Mouse (Mus musculus): ENCODE data around the gene Gm8890. TPM values are rescaled to one million over a fixed set of nuclear protein-coding genes. Genes with fewer than 3 reads are reported as not detected.

Gene Gm8890
- not detected in 2 replicates for polyA plus RNA-seq (2021; fragmentation: Nextera tagmentation)
- long read RNA-seq, experiment 1: 0 reads
- long read RNA-seq, experiment 2: 0 reads

DNA sequence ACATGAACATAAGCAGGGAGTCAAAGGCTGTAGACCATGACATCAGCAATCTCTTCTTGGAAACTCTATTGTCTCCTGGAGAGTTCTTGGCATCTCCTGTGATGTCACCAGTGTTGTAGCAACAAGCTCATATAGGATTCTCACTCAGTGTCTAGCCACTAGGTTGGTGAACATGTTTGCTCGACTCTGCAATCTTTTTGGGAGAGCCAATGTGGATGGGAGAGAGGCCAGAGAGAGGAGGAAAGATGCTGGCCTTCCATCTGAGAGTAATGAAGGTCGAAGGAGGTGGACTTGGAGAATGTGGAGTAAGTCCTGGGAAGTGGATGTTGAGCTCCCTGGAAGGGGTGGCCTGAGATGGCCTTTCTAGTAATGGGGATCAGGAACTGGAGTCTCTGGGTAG, at the start of gene Gm8890:
TSS of gene Gm8890 (plus strand) at position 301 of the 400 bp plus-strand sequence.

Other genes with a start within 250 kb of the Gm8890 start
- not detected in 2 replicates for gene Gm8879, start 128.4 kb upstream of the Gm8890 start, polyA plus RNA-seq (2021; fragmentation: Nextera tagmentation)
- gene Gm5861, start 73.0 kb upstream of the Gm8890 start, polyA plus RNA-seq (2021; fragmentation: Nextera tagmentation): not detected in 2 replicates
- not detected in 2 replicates for gene Speer1, start 85.5 kb downstream of the Gm8890 start, polyA plus RNA-seq (2021; fragmentation: Nextera tagmentation)
- gene Gm8897, start 160.4 kb downstream of the Gm8890 start, polyA plus RNA-seq (2021; fragmentation: Nextera tagmentation): not detected in 2 replicates
- not detected in 2 replicates for gene Gm8906, start 246.7 kb downstream of the Gm8890 start, polyA plus RNA-seq (2021; fragmentation: Nextera tagmentation)